Mouse (Mus musculus) embryonic fibroblast, embryonic 13.5 days (primary cell): ENCODE measurements around the gene Rapgef2. TPM values are rescaled to one million over a fixed set of nuclear protein-coding genes. Genes with fewer than 3 reads are reported as not detected.
"Not testable (repeated sequence)": the region's sequence is repeated elsewhere in the genome, so short reads cannot be mapped to it uniquely, and the experiment has no call there.

Experiments used
- H3K27ac ChIP-seq: 2 replicates; pipeline ENCODE4 v1.5.1; 2012; ENCODE audit warnings: low read length, control low read depth, inconsistent platforms; ENCODE audit not compliant: insufficient read depth
- H3K4me1 ChIP-seq: 2 replicates; pipeline ENCODE4 v1.6.1; 2011; ENCODE audit warnings: low read length; ENCODE audit not compliant: control insufficient read depth, insufficient read depth
- H3K4me3 ChIP-seq: 2 replicates; pipeline ENCODE4 v1.5.1; 2011; ENCODE audit warnings: mild to moderate bottlenecking, control low read depth, low read length; ENCODE audit not compliant: insufficient read depth
- CTCF ChIP-seq: IDR thresholded peaks from 2 replicates; pipeline ENCODE4 v1.5.1; 2011; ENCODE audit warnings: mild to moderate bottlenecking, control low read depth, low read length, moderate library complexity, borderline replicate concordance; ENCODE audit not compliant: insufficient read depth
- POLR2A ChIP-seq: IDR thresholded peaks from 2 replicates; pipeline ENCODE4 v1.6.1; 2011; ENCODE audit warnings: low read depth, mild to moderate bottlenecking, control low read depth, low read length, moderate library complexity
- polyA plus RNA-seq: library from polyadenylated mRNA; stranded (reverse); fragments of >200 nt; gene quantifications from 2 replicates; pipeline ENCODE4 v1.2.4, GENCODE M21; 2011; ENCODE audit warnings: low read depth; ENCODE audit not compliant: missing spikeins, insufficient read length

Rapgef2 gene
- polyA plus RNA-seq, 1 experiment = 21.7 TPM

DNA sequence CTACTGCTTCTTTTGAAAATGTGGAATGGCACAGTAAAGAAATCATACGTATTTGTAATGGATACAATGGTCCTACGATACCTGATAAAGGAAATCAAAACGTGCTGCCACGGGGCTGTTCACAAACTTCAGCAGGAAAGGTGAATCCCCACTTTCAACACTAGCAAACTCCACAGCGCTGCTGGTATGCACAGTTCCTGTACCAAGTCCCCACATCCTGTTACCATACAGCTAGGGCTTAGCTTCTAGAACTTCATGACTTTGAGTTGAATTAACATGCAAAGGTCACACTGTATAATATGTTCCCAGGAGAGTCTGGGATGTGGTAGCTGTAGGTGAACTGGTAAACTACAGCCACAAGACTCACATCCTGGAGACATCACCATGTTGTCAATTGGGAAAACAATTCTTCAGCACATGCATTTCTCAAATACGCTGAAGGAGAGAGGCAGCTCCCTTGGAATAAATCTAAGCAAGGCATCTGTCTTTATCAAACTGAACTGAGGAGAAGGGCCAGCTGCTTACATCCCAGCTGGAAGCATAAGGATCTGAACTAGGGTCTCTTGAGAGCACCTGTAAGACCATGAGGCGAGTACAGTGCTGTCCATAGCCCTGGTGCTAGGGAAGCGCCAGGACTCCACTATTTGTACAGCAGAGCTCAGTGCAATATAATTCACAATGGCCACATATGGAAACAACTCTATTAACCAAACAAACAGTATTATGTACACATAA lies 109.0 kb downstream of the Rapgef2 start:
- peaks cover 15% of the 10 kb centered on the region for H3K4me1 ChIP-seq
- TF ChIP-seq POLR2A (no peak), CTCF (no peak)
- no peak overlapping the region for H3K27ac ChIP-seq
- no peak overlapping the region for H3K4me3 ChIP-seq

DNA sequence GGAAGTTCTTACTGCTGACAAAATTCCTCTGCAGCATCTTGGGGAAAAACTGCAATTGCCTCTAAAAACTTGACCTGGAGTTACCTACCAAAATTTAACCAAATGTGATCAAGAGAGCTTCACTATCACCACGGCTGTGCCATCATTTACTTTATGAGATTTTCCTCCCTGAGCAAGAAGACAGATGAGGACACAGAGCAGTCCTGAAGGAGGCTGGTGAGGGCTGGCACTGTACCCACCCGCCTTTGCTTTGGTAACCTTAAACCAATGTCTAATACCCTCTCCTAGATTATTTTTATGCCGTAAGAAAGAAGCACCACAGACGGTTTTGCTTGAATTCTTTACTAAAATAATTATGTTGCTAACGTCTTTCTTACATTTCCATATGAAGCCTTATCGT lies 112.1 kb downstream of the Rapgef2 start:
- no peak overlapping the region for H3K4me3 ChIP-seq
- H3K27ac ChIP-seq = no peak overlapping the region
- H3K4me1 ChIP-seq = peaks cover 5% of the 10 kb centered on the region
- TF ChIP-seq POLR2A = no peak
- TF ChIP-seq CTCF = no peak

DNA sequence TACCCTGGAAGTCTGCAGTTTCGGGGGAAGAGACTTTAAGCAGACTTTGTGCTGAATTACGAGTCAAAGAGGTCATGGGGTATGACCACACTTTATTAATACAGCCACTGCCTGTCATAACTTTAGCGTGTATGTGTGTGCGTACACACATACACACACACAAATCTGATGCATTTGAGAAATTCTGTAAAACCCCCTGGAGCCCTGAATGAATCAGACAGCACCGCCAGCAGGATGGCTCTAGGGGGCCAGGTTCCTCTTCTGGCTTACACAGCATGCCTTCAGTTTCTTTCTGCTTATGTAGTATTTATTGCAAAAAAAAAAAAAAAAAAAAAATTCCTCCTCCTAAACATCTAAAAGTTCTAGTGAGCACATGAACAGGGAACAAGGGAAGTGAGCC lies 113.0 kb downstream of the Rapgef2 start:
- Histone ChIP-seq H3K4me3 (no peak overlapping the region), H3K4me1 (peaks cover 4% of the 10 kb centered on the region), H3K27ac (no peak overlapping the region)
- TF ChIP-seq CTCF (no peak), POLR2A (no peak)

DNA sequence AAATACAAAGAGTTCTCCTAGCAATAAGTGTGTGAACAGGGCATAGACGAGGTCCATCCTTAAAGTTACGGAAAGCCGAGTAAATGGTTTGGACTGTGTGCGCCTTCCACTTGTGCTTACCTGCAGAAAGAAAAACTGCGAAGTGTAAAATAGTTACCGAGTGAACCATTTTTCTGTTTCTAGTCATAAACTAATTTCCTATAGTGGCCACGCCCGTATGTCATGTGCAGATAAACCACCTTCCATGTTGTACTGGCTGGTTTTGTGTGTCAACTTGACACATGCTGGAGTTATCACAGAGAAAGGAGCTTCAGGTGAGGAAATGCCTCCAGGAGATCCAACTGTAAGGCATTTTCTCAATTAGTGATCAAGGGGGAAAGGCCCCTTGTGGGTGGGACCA lies 115.2 kb downstream of the Rapgef2 start:
- not testable (repeated sequence) for H3K4me3 ChIP-seq, H3K4me1 ChIP-seq, H3K27ac ChIP-seq

DNA sequence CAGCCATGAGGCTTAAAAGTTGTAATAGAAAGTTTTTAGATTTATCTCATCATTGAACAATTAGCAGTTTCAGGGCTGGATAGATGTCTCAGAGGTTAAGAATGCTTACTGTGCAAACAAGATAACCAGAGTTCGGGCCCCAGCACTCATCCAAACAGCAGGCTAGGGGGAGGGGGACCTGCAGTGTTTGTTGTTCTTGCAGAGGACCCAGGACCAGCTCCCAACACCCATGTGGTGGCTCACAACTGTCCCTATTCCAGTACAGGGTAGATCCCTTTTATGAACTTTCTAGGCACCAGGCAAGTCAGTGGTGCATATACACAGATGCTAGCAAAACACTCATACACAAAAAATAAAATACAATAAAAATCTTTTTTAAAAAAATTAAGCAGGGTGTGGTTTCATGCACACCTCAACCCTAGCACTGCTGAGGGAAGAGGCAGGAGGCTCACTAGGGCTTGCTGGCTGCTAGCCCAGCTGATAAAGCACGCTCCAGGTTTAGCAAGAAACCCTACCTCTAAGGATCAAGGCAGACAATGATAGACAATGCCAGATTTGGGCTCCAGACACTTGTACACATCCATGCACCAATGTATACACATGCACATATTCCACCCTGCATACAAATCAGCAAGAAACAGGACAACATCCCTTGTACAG lies 118.0 kb downstream of the Rapgef2 start:
- H3K27ac ChIP-seq = no peak overlapping the region
- TF ChIP-seq POLR2A = no peak
- no peak for TF ChIP-seq CTCF
- H3K4me1 ChIP-seq = peaks cover 4% of the 10 kb centered on the region
- no peak overlapping the region for H3K4me3 ChIP-seq

DNA sequence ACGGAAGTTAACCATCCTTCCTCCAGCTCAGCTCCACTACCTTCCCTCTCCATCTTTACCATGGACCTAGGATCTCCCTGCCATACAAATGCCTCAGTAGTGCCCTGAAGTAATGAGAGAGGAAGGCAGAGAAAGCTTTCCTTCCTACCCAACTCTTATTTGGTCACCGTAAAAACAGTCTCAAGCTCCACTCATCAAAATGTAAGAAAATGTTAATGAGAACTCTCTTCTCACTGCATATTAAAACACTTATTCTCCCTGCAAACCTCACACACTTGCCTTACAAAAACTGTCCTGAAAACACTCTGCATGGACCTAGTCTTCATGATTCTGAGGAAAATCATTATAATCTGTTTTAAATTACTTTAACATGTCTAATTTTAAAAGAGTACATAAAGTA lies 118.7 kb downstream of the Rapgef2 start:
- TF ChIP-seq POLR2A = no peak
- no peak for TF ChIP-seq CTCF
- Histone ChIP-seq H3K27ac (no peak overlapping the region), H3K4me1 (peaks cover 4% of the 10 kb centered on the region), H3K4me3 (no peak overlapping the region)

DNA sequence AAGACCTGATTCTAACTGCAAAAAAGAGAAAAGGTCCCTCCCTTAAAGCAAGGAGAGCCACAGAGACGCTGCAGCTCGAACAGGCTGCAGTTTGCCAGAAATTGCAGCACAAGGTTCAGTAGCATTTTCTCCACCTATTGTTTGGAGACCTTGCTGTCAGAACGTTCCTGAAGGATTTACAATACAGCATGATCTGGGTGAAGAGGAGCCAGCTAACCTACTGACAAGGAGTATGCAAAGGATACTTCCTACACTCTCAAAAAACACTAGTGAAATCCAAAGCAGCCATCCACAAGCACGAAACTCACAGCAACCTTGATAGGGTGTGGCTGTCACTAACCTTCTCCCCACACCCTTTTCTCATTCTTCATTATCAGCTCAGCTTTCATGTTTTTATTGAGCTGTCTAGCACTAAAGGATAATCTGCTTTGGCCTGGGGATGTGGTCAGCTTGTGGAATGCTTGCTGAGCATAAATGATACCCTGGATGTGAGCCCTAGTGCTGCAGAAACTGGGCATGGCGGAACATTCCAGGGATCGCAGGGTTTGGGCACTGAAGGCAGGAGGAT lies 124.4 kb downstream of the Rapgef2 start:
- Histone ChIP-seq H3K27ac (peak overlapping the region; percentile 86), H3K4me1 (peaks cover 11% of the 10 kb centered on the region), H3K4me3 (no peak overlapping the region)
- no peak for TF ChIP-seq CTCF
- TF ChIP-seq POLR2A = no peak

DNA sequence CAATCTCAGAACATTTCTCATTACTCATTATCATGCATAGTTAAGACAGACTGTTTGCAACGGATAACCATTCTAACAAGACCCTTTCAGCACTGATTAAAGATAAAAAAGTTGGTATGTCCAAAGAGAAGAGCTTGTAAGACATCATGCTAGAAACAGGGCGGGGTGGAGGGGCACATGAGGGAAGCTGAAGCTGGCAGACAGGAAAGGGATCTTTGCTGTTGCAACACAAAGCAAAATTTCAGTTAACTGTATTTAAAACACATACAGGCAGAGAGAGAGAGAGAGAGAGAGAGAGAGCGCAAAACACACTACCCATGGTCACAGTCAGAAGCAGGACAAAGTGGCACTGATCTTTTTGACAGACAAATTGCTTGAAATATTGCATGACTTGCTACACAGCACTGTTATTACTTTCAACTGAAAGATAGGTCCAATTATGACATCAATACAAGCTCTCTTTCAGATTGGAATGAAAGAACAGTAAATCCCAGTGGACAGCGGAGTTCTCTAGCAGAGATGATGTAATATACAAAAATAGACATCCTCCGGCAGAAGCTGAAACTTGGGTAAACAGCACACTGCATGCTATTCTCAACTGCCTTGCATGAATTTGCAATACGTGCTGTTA lies 125.1 kb downstream of the Rapgef2 start:
- H3K4me3 ChIP-seq = no peak overlapping the region
- no peak for TF ChIP-seq POLR2A
- TF ChIP-seq CTCF = no peak
- peaks cover 11% of the 10 kb centered on the region for H3K4me1 ChIP-seq
- peak overlapping the region; percentile 86 for H3K27ac ChIP-seq

DNA sequence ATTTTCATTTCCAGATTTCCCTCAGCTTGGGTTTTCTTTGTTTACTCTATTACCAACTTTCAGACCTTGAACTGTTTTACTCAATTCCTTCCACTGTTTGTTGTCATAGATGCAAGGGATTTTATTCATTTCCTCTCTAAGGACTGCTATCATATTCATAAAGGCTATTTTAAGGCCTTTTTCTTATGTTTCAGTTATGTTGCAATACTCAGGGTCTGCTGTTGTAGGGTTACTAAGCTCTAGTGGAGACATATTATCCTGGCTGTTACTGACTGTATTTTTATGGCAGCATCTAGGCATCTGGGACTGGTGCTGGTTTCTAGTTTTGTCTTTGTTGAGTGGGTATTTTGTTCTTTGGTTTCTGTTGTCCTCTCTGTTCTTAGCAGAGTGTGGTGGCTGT lies 128.1 kb downstream of the Rapgef2 start:
- Histone ChIP-seq H3K4me1 (peaks cover 16% of the 10 kb centered on the region), H3K4me3 (no peak overlapping the region), H3K27ac (peak overlapping the region; percentile 5; the same call in 1 of the 2 replicates)
- TF ChIP-seq POLR2A (no peak), CTCF (no peak)

DNA sequence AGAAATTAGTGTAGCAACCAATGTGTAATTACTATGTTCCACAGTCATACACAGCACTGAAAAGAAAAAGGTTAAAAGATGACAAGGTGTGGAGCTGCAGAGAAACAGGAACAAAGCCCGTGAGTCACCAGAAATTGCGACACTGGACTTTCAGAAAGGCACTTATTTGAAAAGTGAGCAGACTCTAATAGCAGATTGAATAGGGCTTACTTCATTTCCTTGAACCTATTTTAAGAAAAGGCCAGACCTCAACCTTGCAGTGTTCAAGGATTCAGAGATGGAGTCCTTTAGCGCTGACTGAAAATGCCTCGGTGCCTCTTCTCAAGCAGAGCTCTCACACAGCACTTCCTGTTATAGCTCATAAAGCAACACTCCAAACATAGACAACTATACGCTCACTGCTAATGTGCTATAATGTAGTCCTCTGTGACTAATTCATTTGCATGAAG lies 133.3 kb downstream of the Rapgef2 start:
- H3K27ac ChIP-seq = peak overlapping the region; percentile 95
- TF ChIP-seq CTCF (no peak), POLR2A (no peak)

More for the DNA sequence above, 133.3 kb downstream of the Rapgef2 start:
- Histone ChIP-seq H3K4me3 (no peak overlapping the region), H3K4me1 (peaks cover 14% of the 10 kb centered on the region; the same call in 1 of the 2 replicates)
